Mouse (Mus musculus) embryonic fibroblast, embryonic 13.5 days (primary cell): Measurements from ENCODE around the gene Txndc17.

Experiments used
- CTCF ChIP-seq: IDR thresholded peaks from 2 replicates; pipeline ENCODE4 v1.5.1; 2011; ENCODE audit warnings: mild to moderate bottlenecking, control low read depth, low read length, moderate library complexity, borderline replicate concordance; ENCODE audit not compliant: insufficient read depth
- POLR2A ChIP-seq: IDR thresholded peaks from 2 replicates; pipeline ENCODE4 v1.6.1; 2011; ENCODE audit warnings: low read depth, mild to moderate bottlenecking, control low read depth, low read length, moderate library complexity

GRCm38 (mm10) chr11:72175966-72176365, 31.4 kb upstream of the Txndc17 start:
- TF ChIP-seq POLR2A (no peak), CTCF (no peak)
